Mouse (Mus musculus) stomach, postnatal 0 days (tissue): ENCODE measurements at regions not wholly inside any gene's neighbourhood (a gene's known extent, or its start where the extent isn't known, plus 50 kb on each side); places are given as distances from the start of the nearest gene placed in this dataset.
A peak's percentile ranks its signal among the peaks of the same experiment; 100 is the strongest.
"Not testable (repeated sequence)": the region's sequence is repeated elsewhere in the genome, so short reads cannot be mapped to it uniquely, and the experiment has no call there.

Source experiments
- ATAC-seq: fragments of 200-750 bp; cut with Nextera tagmentation; 2 replicates; pipeline ENCODE4 v1.8.0; 2017; ENCODE audit not compliant: low FRiP score, low TSS enrichment
- DNase-seq: peaks from one replicate; pipeline ENCODE4 v3.0.0-alpha.2; 2016; ENCODE audit warnings: low spot score
- H3K27ac ChIP-seq: fragments of 300-500 bp; sonication (generic); replicated peaks from 2 replicates; pipeline ENCODE4 v1.5.1; 2014; ENCODE audit warnings: mild to moderate bottlenecking, control low read depth
- H3K27me3 ChIP-seq: fragments of 300-500 bp; sonication (generic); 2 replicates; pipeline ENCODE4 v1.6.1; 2014; ENCODE audit warnings: low read length; ENCODE audit not compliant: control insufficient read depth, insufficient read depth
- H3K36me3 ChIP-seq: fragments of 300-500 bp; sonication (generic); 2 replicates; pipeline ENCODE4 v1.6.1; 2014; ENCODE audit warnings: low read length, mixed read lengths; ENCODE audit not compliant: control insufficient read depth, insufficient read depth
- H3K4me1 ChIP-seq: fragments of 300-500 bp; sonication (generic); replicated peaks from 2 replicates; pipeline ENCODE4 v1.6.1; 2014; ENCODE audit warnings: antibody characterized with exemption; ENCODE audit not compliant: control insufficient read depth, insufficient read depth
- H3K4me2 ChIP-seq: fragments of 300-500 bp; sonication (generic); replicated peaks from 2 replicates; pipeline ENCODE4 v1.6.1; 2014; ENCODE audit warnings: low read depth, mild to moderate bottlenecking, control low read depth, moderate library complexity
- H3K4me3 ChIP-seq: fragments of 300-500 bp; sonication (generic); 2 replicates; pipeline ENCODE4 v1.5.1; 2014; ENCODE audit warnings: low read depth, low read length, control low read depth
- H3K9ac ChIP-seq: fragments of 300-500 bp; sonication (generic); 2 replicates; pipeline ENCODE4 v1.6.1; 2014; ENCODE audit warnings: mild to moderate bottlenecking, low read length, control low read depth, mixed read lengths
- H3K9me3 ChIP-seq: fragments of 300-500 bp; sonication (generic); 2 replicates; pipeline ENCODE4 v1.6.1; 2016; ENCODE audit warnings: low read length; ENCODE audit not compliant: control insufficient read depth
- CTCF ChIP-seq: IDR thresholded peaks from 2 replicates; pipeline ENCODE4 v1.5.1; 2016; ENCODE audit warnings: antibody characterized with exemption, low read depth, mild to moderate bottlenecking, moderate library complexity
- EP300 ChIP-seq: optimal IDR thresholded peaks from 2 replicates; pipeline ENCODE3; 2016; ENCODE audit warnings: antibody characterized with exemption
- WGBS: fragments of 180-500 bp; shearing (Covaris S2); extraction: QIAGEN DNeasy Blood & Tissue Kit; methylation state at CpG from one replicate; pipeline ENCODE4 v1.1.7; 2014; 5-methylcytosine and 5-hydroxymethylcytosine counted together

GRCm38 (mm10) chr10:120675369-120675768 is 199.1 kb upstream of the Hmga2 start:
- no peak for ATAC-seq
- WGBS = 77% methylated on average over 4 of the region's 4 CpGs

GRCm38 (mm10) chr10:120674321-120675045 is 198.2 kb upstream of the Hmga2 start:
- WGBS = 62% methylated on average over 10 of the region's 10 CpGs
- no peaks in the 10 kb centered on the region for H3K9me3 ChIP-seq
- no peak for DNase-seq

More at GRCm38 (mm10) chr10:120675369-120675768, 199.1 kb upstream of the Hmga2 start:
- Histone ChIP-seq H3K27ac (no peak overlapping the region), H3K9me3 (no peaks in the 10 kb centered on the region), H3K4me3 (no peak overlapping the region), H3K4me1 (no peaks in the 10 kb centered on the region), H3K9ac (no peak overlapping the region), H3K4me2 (no peak overlapping the region), H3K36me3 (no peaks in the 10 kb centered on the region), H3K27me3 (no peaks in the 10 kb centered on the region)
- no peak for DNase-seq
- TF ChIP-seq CTCF (no peak), EP300 (no peak)

GRCm38 (mm10) chr10:120667678-120668031 is 191.4 kb upstream of the Hmga2 start:
- H3K9ac ChIP-seq, ATAC-seq, H3K36me3 ChIP-seq, H3K4me2 ChIP-seq, H3K9me3 ChIP-seq, H3K27me3 ChIP-seq, H3K27ac ChIP-seq, H3K4me3 ChIP-seq, DNase-seq, H3K4me1 ChIP-seq: not testable (repeated sequence)
- 89% methylated on average over 6 of the region's 7 CpGs for WGBS

More at GRCm38 (mm10) chr10:120674321-120675045, 198.2 kb upstream of the Hmga2 start:
- TF ChIP-seq CTCF (no peak), EP300 (no peak)
- no peak for ATAC-seq
- no peak overlapping the region for H3K4me3 ChIP-seq
- H3K36me3 ChIP-seq = no peaks in the 10 kb centered on the region
- H3K4me2 ChIP-seq = no peak overlapping the region
- no peaks in the 10 kb centered on the region for H3K27me3 ChIP-seq
- H3K4me1 ChIP-seq = no peaks in the 10 kb centered on the region
- no peak overlapping the region for H3K27ac ChIP-seq
- no peak overlapping the region for H3K9ac ChIP-seq

GRCm38 (mm10) chr10:120666985-120667677 is 190.9 kb upstream of the Hmga2 start:
- Histone ChIP-seq H3K9ac (no peak overlapping the region), H3K9me3 (no peaks in the 10 kb centered on the region), H3K36me3 (no peaks in the 10 kb centered on the region), H3K4me1 (no peaks in the 10 kb centered on the region), H3K27ac (no peak overlapping the region), H3K4me2 (no peak overlapping the region), H3K27me3 (no peaks in the 10 kb centered on the region), H3K4me3 (no peak overlapping the region)
- TF ChIP-seq CTCF = peak; percentile 87
- no peak for TF ChIP-seq EP300
- 63% methylated on average over 12 of the region's 12 CpGs for WGBS
- DNase-seq (peak; percentile 74), ATAC-seq (0 out of 2 replicates have a peak, but pooled peaks have one; percentile 64)

GRCm38 (mm10) chr10:120666202-120666860 is 190.1 kb upstream of the Hmga2 start:
- H3K4me3 ChIP-seq = no peak overlapping the region
- H3K4me2 ChIP-seq = no peak overlapping the region
- DNase-seq (no peak), ATAC-seq (no peak)
- no peak for TF ChIP-seq CTCF
- TF ChIP-seq EP300 = no peak
- no peaks in the 10 kb centered on the region for H3K9me3 ChIP-seq
- H3K36me3 ChIP-seq = no peaks in the 10 kb centered on the region
- no peaks in the 10 kb centered on the region for H3K4me1 ChIP-seq
- H3K9ac ChIP-seq = no peak overlapping the region
- H3K27ac ChIP-seq = no peak overlapping the region
- WGBS = 72% methylated on average over 7 of the region's 7 CpGs
- no peaks in the 10 kb centered on the region for H3K27me3 ChIP-seq

GRCm38 (mm10) chr10:120665670-120666069 is 189.4 kb upstream of the Hmga2 start:
- no peak for DNase-seq
- H3K27me3 ChIP-seq = no peaks in the 10 kb centered on the region

More at GRCm38 (mm10) chr10:120665670-120666069, 189.4 kb upstream of the Hmga2 start:
- Histone ChIP-seq H3K27ac (no peak overlapping the region), H3K4me3 (no peak overlapping the region), H3K4me2 (no peak overlapping the region; the same call in 1 of the 2 replicates), H3K36me3 (no peaks in the 10 kb centered on the region), H3K9ac (no peak overlapping the region), H3K9me3 (no peaks in the 10 kb centered on the region), H3K4me1 (no peaks in the 10 kb centered on the region)
- TF ChIP-seq EP300 (no peak), CTCF (no peak)
- no peak for ATAC-seq
- 54% methylated on average over 5 of the region's 5 CpGs for WGBS
